Mouse (Mus musculus): ENCODE data around the gene Dusp23. TPM values are rescaled to one million over a fixed set of nuclear protein-coding genes. Genes with fewer than 3 reads are reported as not detected.

Gene Dusp23
- total RNA-seq, 2 experiments from 2014 or later = 2.9 to 22.6 TPM

GRCm38 (mm10) chr1:172626306-172626705, 6.5 kb downstream of the Dusp23 start:
- ATAC-seq (replicated peaks; ENCODE audit: poor library complexity, severe bottlenecking) = no peak

GRCm38 (mm10) chr1:172624081-172624480, 8.7 kb downstream of the Dusp23 start:
- no peak for ATAC-seq (replicated peaks; ENCODE audit: poor library complexity, severe bottlenecking)

DNA sequence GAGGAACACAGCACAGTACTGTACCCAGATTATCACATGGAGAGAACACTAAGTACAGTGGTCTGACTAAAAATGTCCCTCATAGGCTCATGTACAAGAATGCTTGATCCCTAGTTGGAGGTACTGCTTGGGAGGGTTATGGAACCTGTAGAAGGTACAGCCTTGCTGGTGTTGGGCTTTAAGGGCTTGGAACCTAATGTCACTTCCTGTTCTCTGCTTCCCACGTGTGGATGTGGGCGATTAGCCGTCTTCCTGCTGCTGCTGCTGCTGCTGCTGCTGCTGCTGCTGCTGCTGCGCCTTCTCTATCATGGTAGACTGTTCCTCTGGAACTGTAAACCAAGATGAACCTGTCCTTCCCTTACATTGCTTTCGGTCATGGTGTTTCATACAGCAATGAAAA, 9.2 kb downstream of the Dusp23 start:
- ATAC-seq (replicated peaks; ENCODE audit: poor library complexity, severe bottlenecking) = peak; percentile 62; the same call in 1 of the 2 replicates

GRCm38 (mm10) chr1:172619235-172619634, 13.5 kb downstream of the Dusp23 start:
- ATAC-seq (replicated peaks; ENCODE audit: poor library complexity, severe bottlenecking) = peak; percentile 86

- ATAC-seq (replicated peaks; ENCODE audit: poor library complexity, severe bottlenecking) = no peak
Measured at GRCm38 (mm10) chr1:172618141-172618540, 14.6 kb downstream of the Dusp23 start.

DNA sequence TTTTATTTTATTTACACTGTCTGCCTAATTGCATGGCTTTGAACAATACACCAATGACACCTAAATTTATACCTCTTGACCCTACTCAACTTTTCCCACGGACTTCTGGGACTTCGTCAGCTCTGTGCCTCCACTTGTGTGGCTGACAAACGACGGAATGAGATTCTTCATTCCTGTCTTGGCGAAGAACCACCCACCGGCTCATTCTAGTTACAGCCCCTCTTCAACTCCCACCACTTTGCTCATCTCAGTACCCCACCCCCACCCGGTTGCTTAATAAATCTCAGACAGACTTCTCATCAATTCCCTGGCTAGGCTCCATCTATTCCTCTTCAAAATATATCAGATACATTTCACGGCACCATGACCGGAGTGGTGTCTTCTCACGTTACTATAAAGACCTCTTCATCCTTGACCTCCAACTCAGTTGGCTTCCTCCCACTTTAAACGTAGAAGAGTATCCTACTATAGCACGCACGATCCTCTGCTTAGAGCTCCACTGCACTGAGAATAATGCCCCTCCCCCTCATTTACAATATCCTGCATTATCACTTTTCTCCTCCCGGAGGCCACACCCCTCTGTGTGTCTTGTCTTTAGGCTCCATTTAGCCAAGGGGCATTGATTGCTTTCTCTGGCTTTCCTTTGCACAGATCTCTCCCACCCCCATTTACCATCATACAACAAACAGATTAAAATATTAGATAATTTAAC, 15.2 kb downstream of the Dusp23 start:
- ATAC-seq (replicated peaks; ENCODE audit: poor library complexity, severe bottlenecking) = no peak

DNA sequence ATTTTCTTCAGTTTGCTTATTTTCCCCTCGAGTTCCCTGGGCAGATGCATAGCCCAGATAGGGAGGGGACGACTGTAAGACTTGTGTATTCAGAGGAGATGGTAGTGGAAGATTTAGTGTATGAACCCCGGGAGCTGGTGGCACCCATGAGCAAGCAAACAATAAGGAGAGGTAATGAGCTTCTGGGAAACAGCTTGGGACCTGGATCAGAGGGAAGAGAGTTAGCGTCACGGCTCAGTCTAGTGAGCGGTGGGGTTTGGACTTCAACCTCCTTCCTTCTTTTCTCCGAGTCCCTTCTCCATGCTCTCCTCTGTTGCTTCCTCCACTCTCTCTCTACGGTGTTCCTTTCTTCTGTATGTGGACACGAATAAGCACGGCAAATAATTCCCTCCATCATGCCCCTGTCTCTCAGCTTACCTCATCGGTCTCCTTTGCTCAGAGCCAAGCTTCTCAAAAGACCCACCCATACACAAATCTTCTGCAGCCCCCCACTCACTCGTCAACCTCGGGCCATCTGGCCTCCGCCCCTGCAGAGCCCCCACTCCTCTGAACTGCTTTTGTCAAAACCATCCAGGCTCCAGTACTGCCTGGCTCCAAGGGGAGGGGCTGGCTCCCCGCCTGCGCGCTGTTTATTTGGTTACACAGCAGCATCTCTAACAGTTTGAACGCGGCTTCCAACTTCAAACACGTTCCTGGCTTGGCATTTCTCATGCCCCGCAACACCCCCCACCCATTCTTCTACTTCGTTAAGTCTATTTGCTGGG, 16.0 kb downstream of the Dusp23 start:
- ATAC-seq (replicated peaks; ENCODE audit: poor library complexity, severe bottlenecking) = no peak

- ATAC-seq (replicated peaks; ENCODE audit: poor library complexity, severe bottlenecking) = peak; percentile 56
Measured at GRCm38 (mm10) chr1:172615412-172615811, 17.4 kb downstream of the Dusp23 start.

DNA sequence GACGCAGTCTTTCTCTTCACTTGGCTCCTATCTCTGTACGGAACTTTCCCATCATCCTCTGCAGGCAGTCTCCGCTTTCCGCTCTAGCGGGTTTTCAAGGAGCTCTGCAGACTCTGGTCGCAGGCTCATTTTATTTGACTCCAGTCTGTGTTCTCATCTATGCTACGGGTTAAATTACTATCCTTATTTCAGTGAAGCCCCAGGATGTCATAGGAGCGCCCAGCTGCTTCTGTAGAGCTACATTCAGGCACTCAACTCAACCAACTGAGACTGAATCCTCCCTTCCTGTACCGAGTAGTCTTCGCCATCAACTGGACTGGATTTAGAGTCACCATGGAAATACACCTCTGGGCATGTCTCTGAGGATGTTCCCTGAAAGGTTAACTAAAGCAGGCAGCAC, 18.1 kb downstream of the Dusp23 start:
- ATAC-seq (replicated peaks; ENCODE audit: poor library complexity, severe bottlenecking) = no peak

- ATAC-seq (replicated peaks; ENCODE audit: poor library complexity, severe bottlenecking) = 0 out of 2 replicates have a peak, but pooled peaks have one; percentile 23
Measured at GRCm38 (mm10) chr1:172612745-172613144, 20.0 kb downstream of the Dusp23 start.

GRCm38 (mm10) chr1:172611304-172611703, 21.5 kb downstream of the Dusp23 start:
- ATAC-seq (replicated peaks; ENCODE audit: poor library complexity, severe bottlenecking) = no peak

DNA sequence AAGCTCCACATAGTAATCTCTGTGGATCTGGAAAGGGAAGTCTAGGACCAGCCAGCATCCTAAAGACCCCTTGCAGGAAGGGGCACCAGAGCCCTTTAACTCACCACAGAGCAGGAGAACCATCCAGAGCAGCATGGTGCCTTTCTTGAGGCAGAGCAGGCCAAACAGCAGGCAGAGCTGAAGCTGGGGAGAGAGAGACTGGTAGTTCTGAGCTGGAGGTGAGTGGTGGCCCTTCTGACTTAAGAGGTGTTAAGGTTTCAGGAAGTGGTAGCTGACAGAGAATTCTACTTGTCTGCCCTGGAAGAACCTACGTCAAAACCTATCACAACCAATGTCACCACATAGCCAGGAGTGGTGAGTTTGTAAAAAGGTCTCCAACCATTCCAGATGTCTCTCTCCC, 30.4 kb downstream of the Dusp23 start, which contains the start of gene Fcrl6:
TSS of gene Fcrl6 (minus strand) at position 226 of the 400 bp plus-strand sequence.
- no peak for ATAC-seq (replicated peaks; ENCODE audit: poor library complexity, severe bottlenecking)

DNA sequence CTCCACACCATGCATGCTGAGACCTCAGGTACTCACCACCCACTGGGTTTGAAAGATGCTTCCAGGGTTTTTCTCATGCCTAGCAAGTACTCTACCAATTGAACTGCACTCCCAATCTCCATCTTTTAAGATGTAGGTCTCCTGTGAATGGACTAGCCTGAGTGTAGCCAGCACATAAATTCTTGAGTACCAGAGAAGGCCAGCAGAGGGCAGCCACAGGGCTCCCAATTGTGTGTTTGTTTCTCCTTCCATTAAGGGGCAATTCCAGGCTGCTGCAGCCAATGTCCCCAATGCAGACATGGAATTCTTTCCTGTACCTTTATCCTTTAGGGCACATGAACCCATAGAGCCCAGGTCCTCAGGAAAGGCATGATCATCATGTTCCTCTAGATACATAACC, 38.3 kb downstream of the Dusp23 start:
- ATAC-seq (replicated peaks; ENCODE audit: poor library complexity, severe bottlenecking) = peak; percentile 64

DNA sequence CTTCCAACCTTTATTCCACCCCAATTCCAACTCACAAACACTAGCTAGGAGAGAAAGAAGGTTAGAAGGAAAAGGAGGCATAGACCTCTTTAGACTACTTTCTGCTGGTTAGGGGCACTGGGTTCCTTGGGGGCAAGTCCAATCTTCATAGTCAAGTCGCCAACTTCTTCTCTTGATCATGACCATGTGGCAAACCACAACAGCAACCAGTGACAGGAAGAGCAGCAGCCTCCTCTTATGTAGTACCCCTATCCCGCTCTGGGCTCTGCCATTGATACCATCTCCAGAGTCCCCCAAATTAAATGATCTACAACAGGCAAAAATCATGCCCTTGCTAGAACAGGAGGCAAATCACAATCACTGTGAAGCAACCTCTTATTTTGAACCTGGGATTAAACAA, 38.8 kb downstream of the Dusp23 start:
- no peak for ATAC-seq (replicated peaks; ENCODE audit: poor library complexity, severe bottlenecking)

GRCm38 (mm10) chr1:172593321-172593720, 39.4 kb downstream of the Dusp23 start:
- no peak for ATAC-seq (replicated peaks; ENCODE audit: poor library complexity, severe bottlenecking)

- peak; percentile 26 for ATAC-seq (replicated peaks; ENCODE audit: poor library complexity, severe bottlenecking)
Measured at GRCm38 (mm10) chr1:172590385-172590784, 42.4 kb downstream of the Dusp23 start, which contains the start of gene Slamf8. TSS of gene Slamf8 (minus strand) at chr1:172590568.

DNA sequence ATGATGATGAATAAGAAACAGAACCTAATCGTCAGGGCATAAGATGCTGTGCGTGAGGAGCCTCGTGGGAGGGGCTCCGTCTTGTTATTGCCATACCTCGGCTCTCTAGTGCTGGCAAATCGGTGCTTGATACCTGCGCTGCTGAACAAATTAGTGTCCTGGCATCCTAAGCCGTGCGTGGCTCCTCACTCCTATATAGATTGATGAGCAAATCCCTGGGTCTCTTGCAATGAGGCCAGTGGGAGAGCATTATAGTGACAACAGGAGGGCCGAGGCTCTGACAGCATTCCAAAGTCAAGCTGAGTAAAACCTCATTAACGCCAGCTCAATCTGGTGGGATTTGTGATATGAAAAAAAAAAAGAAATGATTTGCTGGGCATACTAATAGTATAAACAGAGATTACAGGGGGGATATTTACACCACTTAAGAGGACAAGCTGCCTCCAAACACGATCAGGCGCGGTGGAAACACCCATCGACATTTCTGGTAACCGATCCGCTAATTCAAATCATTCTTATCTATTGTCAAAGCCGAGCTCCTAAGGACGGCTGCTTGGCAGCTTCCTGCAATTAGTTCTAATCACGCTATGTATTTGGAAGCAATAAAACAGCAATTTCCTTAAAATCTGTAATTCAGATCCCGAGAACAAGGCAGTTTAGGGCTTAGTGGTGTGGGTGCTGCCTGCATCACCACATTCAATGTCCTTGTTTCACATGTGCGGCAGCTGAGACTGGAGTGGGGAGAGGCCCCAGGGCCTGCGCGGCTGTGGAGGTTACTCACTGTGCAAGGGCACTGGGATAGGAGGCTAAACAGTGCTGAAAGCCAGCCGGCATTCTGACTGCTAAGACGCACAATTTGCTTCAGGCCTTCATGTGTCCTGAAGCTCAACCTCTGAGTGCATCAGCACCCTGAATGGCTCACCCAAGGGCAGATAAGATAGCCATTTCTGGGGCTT, 46.9 kb downstream of the Dusp23 start:
- peak; percentile 16 for ATAC-seq (replicated peaks; ENCODE audit: poor library complexity, severe bottlenecking)

GRCm38 (mm10) chr1:172585026-172585425, 47.7 kb downstream of the Dusp23 start:
- ATAC-seq (replicated peaks; ENCODE audit: poor library complexity, severe bottlenecking) = no peak

- ATAC-seq (replicated peaks; ENCODE audit: poor library complexity, severe bottlenecking) = no peak
Measured at GRCm38 (mm10) chr1:172584271-172584670, 48.5 kb downstream of the Dusp23 start.

- no peak for ATAC-seq (replicated peaks; ENCODE audit: poor library complexity, severe bottlenecking)
Measured at GRCm38 (mm10) chr1:172582436-172582835, 50.3 kb downstream of the Dusp23 start.
